Mouse (Mus musculus): Measurements from ENCODE around the gene Sh3bp2. TPM values are rescaled to one million over a fixed set of nuclear protein-coding genes. Genes with fewer than 3 reads are reported as not detected.
A peak's percentile ranks its signal among the peaks of the same experiment; 100 is the strongest.
"Not testable (repeated sequence)": the region's sequence is repeated elsewhere in the genome, so short reads cannot be mapped to it uniquely, and the experiment has no call there.

Gene Sh3bp2
- polyA plus RNA-seq, 1 experiment from 2014 or later, result 4.5 TPM

DNA sequence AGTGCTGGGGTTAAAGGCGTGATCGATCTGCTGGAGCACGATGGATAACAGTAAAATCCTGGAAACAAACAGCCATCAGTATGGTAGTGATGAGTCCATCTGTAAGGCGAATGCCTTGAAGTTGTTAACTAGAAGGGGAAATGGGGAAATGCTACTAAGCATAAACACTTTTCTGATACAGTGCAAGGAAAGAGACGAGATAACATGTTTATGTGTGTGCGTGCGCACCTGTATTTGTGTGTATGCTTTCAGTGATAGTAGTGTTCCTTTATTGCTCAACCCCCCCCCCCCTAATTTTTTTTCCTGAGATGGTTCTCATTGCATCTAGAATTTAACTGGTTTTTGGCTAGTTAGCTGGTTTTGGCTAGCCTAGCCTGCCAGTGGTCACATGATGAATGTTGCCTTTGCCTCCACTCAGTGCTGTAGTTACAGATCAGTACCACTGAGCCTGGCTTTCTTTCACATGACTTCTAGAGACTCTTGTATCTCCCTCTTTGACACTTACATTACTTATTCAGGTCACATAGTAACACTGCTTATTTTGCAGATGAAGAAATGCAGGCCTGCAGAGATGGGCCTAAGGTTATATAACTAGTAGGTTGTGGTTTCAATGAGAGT, 52.5 kb downstream of the Sh3bp2 start:
- H3K27ac ChIP-seq, result no peak overlapping the region
- H3K4me2 ChIP-seq (replicated peaks), result no peak overlapping the region
- ATAC-seq, result no peak
- no peaks in the 10 kb centered on the region for H3K9me3 ChIP-seq
- H3K27me3 ChIP-seq (replicated peaks), result no peaks in the 10 kb centered on the region
- peaks cover 11% of the 10 kb centered on the region for H3K4me1 ChIP-seq (replicated peaks)
- no peak overlapping the region for H3K9ac ChIP-seq
- 93% methylated on average over 7 of the region's 7 CpGs for WGBS
- no peak overlapping the region for H3K4me3 ChIP-seq (replicated peaks)
- H3K36me3 ChIP-seq, result no peaks in the 10 kb centered on the region

DNA sequence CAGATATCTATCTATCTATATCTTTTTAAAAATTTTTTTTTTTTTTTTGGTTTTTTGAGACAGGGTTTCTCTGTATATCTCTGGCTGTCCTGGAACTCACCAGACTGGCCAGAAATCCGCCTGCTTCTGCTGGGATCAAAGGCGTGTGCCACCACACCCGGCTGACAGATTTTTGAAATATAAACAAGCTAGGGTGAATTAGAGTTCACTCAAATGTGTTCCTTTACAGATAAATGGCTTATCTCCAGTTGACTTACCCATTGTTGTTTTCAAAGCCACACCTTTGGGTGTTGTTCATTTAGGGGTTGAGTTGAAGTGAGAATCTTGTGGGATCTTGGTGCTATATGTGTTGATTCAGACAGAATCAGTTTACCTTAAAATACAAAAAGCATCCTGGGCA, 53.7 kb downstream of the Sh3bp2 start:
- no peaks in the 10 kb centered on the region for H3K27me3 ChIP-seq (replicated peaks)
- no peak overlapping the region for H3K4me3 ChIP-seq (replicated peaks)
- H3K9ac ChIP-seq, result no peak overlapping the region
- H3K27ac ChIP-seq, result no peak overlapping the region
- no peaks in the 10 kb centered on the region for H3K36me3 ChIP-seq
- 56% methylated on average over 3 of the region's 3 CpGs for WGBS
- no peaks in the 10 kb centered on the region for H3K9me3 ChIP-seq
- no peak overlapping the region for H3K4me2 ChIP-seq (replicated peaks)
- no peak for ATAC-seq
- peaks cover 11% of the 10 kb centered on the region for H3K4me1 ChIP-seq (replicated peaks)

DNA sequence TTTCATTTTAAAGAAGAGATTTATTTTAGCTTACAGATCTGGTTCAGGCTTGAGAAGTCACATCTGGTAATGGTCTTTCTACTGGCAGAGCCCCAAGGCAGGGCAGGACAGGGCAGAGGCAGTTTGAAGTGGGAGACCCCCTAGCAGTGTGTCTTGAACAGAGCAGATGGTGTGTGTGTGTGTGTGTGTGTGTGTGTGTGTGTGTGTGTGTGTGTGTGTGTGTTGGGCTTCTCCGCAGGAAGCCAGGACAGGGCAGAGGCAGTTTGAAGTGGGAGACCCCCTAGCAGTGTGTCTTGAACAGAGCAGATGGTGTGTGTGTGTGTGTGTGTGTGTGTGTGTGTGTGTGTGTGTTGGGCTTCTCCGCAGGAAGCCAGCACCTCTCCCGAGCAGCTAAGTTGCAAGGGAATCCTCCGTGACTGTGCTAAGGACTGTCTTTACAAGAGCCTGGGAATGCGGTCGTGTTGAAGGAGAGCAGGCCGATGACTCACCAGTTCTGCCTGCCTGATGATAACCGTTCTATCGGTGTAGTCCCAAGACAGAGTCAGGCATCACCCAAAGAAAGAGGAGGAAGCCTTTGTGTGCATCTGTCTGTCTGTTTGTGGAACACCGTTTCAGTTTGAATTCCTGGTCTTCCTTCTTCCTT, 56.2 kb downstream of the Sh3bp2 start:
- H3K36me3 ChIP-seq; H3K9me3 ChIP-seq; H3K27me3 ChIP-seq (replicated peaks); H3K9ac ChIP-seq; H3K4me1 ChIP-seq (replicated peaks); H3K4me3 ChIP-seq (replicated peaks): not testable (repeated sequence)
- WGBS, result 11% methylated on average over 10 of the region's 10 CpGs
- ATAC-seq, result peak; percentile 91
- Histone ChIP-seq H3K27ac (peak overlapping the region; percentile 79), H3K4me2 (replicated peaks) (peak overlapping the region; percentile 18; the same call in 1 of the 2 replicates)

DNA sequence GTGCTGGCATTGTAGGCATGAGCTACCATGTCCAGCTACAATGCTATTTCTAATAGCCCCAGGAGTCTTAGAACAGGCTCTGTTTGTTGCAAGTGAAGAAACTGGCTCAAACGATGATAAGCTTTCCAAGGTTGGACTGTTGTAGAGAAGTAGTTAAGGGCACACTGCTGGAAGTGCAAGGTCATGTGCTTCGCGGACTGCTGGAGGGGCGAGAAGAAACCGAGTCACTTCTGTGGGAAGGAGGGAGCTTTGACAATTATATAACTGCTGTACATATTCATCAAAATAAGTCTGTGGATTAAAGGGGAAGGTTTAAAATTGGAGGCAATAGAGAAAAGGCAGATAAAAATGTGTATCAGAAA, 56.7 kb downstream of the Sh3bp2 start:
- Histone ChIP-seq H3K4me3 (replicated peaks) (no peak overlapping the region), H3K4me2 (replicated peaks) (peak overlapping the region; percentile 18; the same call in 1 of the 2 replicates), H3K27me3 (replicated peaks) (no peaks in the 10 kb centered on the region), H3K36me3 (no peaks in the 10 kb centered on the region), H3K9ac (no peak overlapping the region), H3K9me3 (no peaks in the 10 kb centered on the region), H3K4me1 (replicated peaks) (peaks cover 5% of the 10 kb centered on the region; the same call in 1 of the 2 replicates), H3K27ac (peak overlapping the region; percentile 79)
- peak; percentile 47 for ATAC-seq
- 63% methylated on average over 5 of the region's 5 CpGs for WGBS

DNA sequence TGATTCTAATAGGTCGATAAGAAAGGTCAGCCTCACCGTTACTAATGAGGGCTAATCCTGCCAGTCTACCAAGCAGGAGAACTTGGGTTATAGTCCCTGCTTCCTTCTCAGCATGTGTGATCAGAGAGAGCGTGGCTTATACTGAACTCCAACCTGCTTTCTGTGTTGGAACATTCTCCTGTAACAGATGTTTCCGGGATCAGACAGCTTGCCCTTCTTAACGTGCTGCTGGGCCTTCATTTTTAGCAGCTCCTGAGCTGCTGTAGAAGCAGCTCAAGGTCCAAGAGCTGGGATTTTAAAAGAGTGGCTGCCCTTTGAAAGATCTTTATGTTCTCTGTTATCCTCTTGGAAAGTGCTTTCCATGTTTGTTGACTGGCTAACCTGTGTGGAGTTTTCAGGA, 59.6 kb downstream of the Sh3bp2 start:
- H3K27ac ChIP-seq, result no peak overlapping the region
- no peaks in the 10 kb centered on the region for H3K9me3 ChIP-seq
- H3K4me2 ChIP-seq (replicated peaks), result no peak overlapping the region
- H3K9ac ChIP-seq, result no peak overlapping the region
- 82% methylated on average over 5 of the region's 5 CpGs for WGBS
- H3K36me3 ChIP-seq, result no peaks in the 10 kb centered on the region
- H3K4me3 ChIP-seq (replicated peaks), result no peak overlapping the region
- peaks cover 8% of the 10 kb centered on the region; the same call in 1 of the 2 replicates for H3K4me1 ChIP-seq (replicated peaks)
- ATAC-seq, result no peak
- H3K27me3 ChIP-seq (replicated peaks), result no peaks in the 10 kb centered on the region

DNA sequence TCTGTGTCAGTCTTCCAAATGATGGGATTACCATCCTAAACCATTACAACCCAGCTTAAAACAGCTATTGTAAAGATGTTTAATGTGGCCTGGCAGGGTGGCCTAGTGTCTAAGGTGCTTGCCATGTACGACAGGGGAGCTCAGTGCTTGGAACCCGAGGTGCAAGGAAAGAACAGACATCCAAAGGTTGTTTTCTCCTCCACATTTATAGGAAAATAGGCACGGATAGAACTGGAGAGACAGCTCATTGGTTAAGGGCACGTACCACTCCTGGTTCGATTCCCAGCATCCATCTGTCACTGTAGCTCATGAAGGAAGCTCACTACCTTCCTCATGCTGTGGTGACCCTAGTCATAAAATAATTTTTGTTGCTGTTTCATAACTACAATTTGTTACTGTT, 62.2 kb downstream of the Sh3bp2 start:
- WGBS, result 87% methylated on average over 5 of the region's 5 CpGs
- no peak for ATAC-seq

DNA sequence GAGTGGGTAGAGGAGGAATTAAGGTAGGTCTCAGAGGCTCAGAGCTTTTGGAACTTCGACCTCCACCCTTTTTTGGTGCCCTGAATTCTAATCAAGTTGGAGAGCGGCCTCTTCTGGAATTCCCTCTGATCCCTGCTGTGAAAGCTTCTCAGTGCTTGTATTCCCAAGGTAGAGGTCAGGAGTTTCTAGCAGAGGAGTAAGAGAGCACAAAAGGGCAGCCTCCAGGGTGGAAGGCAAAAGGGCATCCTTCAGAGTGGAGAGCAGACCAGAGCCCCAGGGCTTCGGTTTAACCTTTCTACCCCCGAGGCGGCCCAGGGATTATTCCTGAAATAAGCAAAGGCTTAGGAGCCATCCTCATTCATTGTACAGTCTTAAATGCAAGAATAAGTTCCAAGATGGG, 64.4 kb downstream of the Sh3bp2 start:
- H3K27me3 ChIP-seq (replicated peaks), result no peaks in the 10 kb centered on the region
- H3K36me3 ChIP-seq, result no peaks in the 10 kb centered on the region
- H3K27ac ChIP-seq, result no peak overlapping the region
- no peak for ATAC-seq
- H3K4me2 ChIP-seq (replicated peaks), result no peak overlapping the region
- no peak overlapping the region for H3K9ac ChIP-seq
- H3K9me3 ChIP-seq, result no peaks in the 10 kb centered on the region
- 0 out of 2 replicates have a peak, but pooled peaks cover 6% of the 10 kb centered on the region for H3K4me1 ChIP-seq (replicated peaks)
- no peak overlapping the region for H3K4me3 ChIP-seq (replicated peaks)
- WGBS, result 51% methylated on average over 5 of the region's 5 CpGs

More for the DNA sequence above, 62.2 kb downstream of the Sh3bp2 start:
- Histone ChIP-seq H3K4me1 (replicated peaks) (0 out of 2 replicates have a peak, but pooled peaks cover 6% of the 10 kb centered on the region), H3K9ac (no peak overlapping the region), H3K36me3 (no peaks in the 10 kb centered on the region), H3K27me3 (replicated peaks) (no peaks in the 10 kb centered on the region), H3K27ac (no peak overlapping the region), H3K9me3 (no peaks in the 10 kb centered on the region), H3K4me2 (replicated peaks) (no peak overlapping the region), H3K4me3 (replicated peaks) (no peak overlapping the region)

DNA sequence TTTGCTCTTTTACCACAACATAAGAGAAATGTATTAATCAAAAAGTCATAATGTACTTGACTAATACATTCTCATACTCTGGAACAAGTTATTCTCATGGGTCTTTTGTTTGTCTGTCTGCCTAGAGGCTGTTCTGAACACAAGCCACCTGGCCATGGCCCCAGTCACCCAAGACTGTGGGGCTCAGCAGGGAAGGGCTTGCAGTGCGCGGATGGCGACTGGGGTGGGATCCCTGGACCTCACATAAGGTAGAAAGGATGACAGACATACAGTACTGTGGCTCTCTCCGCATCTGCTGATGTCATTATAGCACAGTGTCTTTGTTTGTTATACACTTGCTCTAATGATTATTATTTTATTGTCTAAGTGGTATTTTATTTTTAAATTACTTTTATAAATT, 65.1 kb downstream of the Sh3bp2 start:
- Histone ChIP-seq H3K4me3 (replicated peaks) (no peak overlapping the region), H3K9me3 (no peaks in the 10 kb centered on the region), H3K9ac (no peak overlapping the region), H3K4me1 (replicated peaks) (0 out of 2 replicates have a peak, but pooled peaks cover 6% of the 10 kb centered on the region), H3K36me3 (no peaks in the 10 kb centered on the region), H3K27me3 (replicated peaks) (no peaks in the 10 kb centered on the region), H3K4me2 (replicated peaks) (no peak overlapping the region), H3K27ac (no peak overlapping the region)
- 66% methylated on average over 4 of the region's 4 CpGs for WGBS
- ATAC-seq, result no peak

DNA sequence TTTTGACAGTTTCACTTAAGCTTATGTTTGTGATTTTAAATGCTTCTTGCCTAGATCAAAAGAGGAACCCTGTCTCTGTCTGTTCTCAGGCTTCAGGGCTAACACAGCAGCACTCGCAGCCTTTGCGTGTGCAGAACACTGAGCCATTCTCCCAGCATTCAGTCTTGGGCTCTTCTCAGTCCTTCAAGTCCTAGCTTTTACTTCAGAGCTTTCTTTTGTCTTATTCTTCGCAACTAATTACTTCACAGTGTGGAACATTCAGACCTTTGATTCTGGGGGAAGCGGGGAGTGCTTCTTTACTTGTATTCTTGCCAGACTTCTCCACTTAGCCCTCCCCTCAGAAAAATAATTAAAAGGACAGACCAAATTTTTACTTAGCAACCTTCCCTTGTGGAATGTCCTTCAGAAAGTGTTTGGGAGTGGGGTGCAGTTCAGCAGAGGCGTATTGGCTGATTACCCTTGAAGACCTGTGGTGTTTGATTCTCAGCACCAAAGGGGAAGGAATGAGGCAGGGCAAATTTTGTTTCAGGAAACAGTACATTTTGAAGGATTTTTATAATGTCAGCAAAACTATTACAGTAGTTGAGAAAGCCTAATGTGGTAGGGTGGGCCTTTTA, 65.9 kb downstream of the Sh3bp2 start:
- no peak overlapping the region for H3K4me2 ChIP-seq (replicated peaks)
- H3K36me3 ChIP-seq, result no peaks in the 10 kb centered on the region
- no peak overlapping the region for H3K27ac ChIP-seq
- 0 out of 2 replicates have a peak, but pooled peaks cover 6% of the 10 kb centered on the region for H3K4me1 ChIP-seq (replicated peaks)
- H3K9me3 ChIP-seq, result no peaks in the 10 kb centered on the region
- H3K27me3 ChIP-seq (replicated peaks), result no peaks in the 10 kb centered on the region
- H3K9ac ChIP-seq, result no peak overlapping the region
- no peak overlapping the region for H3K4me3 ChIP-seq (replicated peaks)
- ATAC-seq, result no peak
- 75% methylated on average over 5 of the region's 5 CpGs for WGBS

DNA sequence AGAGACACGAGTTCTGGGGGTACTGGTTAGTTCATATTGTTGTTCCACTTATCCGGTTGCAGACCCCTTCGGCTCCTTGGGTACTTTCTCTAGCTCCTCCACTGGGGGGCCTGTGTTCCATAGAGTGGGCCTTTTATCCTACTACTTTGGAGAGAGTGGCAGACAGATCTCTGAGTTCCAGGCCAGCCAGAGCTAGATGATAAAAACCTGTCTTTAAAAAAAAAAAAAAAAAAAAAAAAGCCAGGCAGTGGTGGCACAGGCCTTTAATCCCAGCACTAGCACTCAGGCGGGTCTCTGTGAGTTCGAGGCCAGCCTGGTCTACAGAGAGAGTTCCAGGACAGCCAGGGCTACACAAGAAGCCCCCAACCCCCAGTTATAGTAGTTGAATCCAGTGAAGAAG, 66.6 kb downstream of the Sh3bp2 start:
- not testable (repeated sequence) for H3K4me3 ChIP-seq (replicated peaks); H3K27me3 ChIP-seq (replicated peaks); ATAC-seq; H3K27ac ChIP-seq; H3K9me3 ChIP-seq; H3K4me1 ChIP-seq (replicated peaks); H3K9ac ChIP-seq; H3K4me2 ChIP-seq (replicated peaks); H3K36me3 ChIP-seq
- 86% methylated on average over 5 of the region's 5 CpGs for WGBS

DNA sequence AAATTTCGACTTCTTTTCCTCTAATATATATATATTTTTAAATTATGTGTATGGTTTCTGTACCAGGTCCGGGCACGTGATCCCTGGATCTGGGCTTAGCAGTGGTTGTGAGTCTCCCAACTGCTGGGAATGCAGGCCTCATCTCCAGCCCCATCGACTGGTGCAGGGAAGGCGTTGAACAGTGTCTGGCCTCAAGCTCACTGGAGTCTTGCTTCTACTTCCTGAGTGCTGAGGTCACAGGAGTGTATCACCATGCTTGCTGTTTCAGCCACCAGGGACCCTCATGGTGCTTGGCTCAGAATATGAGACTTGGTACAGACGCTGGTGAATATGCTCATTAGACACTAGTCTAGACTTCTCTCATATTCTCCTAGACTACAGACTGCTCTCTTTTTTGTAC, 67.0 kb downstream of the Sh3bp2 start:
- Histone ChIP-seq H3K4me1 (replicated peaks) (0 out of 2 replicates have a peak, but pooled peaks cover 6% of the 10 kb centered on the region), H3K27ac (no peak overlapping the region), H3K27me3 (replicated peaks) (no peaks in the 10 kb centered on the region), H3K9me3 (no peaks in the 10 kb centered on the region), H3K9ac (no peak overlapping the region), H3K36me3 (no peaks in the 10 kb centered on the region), H3K4me3 (replicated peaks) (no peak overlapping the region), H3K4me2 (replicated peaks) (no peak overlapping the region)
- WGBS, result 96% methylated on average over 6 of the region's 6 CpGs
- ATAC-seq, result no peak

DNA sequence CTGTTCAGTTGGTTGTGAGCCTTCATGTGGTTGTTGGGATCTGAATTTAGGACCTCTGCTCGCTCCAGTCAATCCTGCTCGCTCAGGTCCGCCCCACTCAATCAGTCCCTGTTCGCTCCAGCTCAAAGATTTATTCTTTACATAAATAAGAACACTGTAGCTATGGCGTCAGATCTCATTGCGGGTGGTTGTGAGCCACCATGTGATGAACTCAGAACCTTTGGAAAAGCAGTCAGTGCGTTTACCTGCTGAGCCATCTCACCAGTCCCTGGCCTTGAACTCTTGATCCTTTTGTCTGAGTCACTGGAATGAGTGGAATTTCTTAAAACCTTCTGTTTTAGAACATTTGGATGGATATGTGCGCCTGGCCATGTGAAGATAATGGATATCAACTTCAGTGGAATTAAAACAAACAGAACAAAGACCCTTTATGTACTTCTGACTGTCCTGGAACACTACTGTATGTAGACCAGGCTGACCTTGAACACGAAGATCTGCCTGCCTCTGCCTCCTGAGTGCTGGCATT, 67.6 kb downstream of the Sh3bp2 start:
- H3K36me3 ChIP-seq, result no peaks in the 10 kb centered on the region
- 95% methylated on average over 9 of the region's 9 CpGs for WGBS
- H3K27ac ChIP-seq, result no peak overlapping the region
- no peaks in the 10 kb centered on the region for H3K27me3 ChIP-seq (replicated peaks)
- ATAC-seq, result no peak
- 0 out of 2 replicates have a peak, but pooled peaks cover 6% of the 10 kb centered on the region for H3K4me1 ChIP-seq (replicated peaks)
- no peak overlapping the region for H3K9ac ChIP-seq
- H3K4me3 ChIP-seq (replicated peaks), result no peak overlapping the region
- H3K4me2 ChIP-seq (replicated peaks), result no peak overlapping the region
- H3K9me3 ChIP-seq, result no peaks in the 10 kb centered on the region

Data from intestine, embryonic 15.5 days (tissue).